Mouse (Mus musculus) neural tube, embryonic 11.5 days (tissue): Measurements from ENCODE around the gene Zdhhc5. TPM values are rescaled to one million over a fixed set of nuclear protein-coding genes. Genes with fewer than 3 reads are reported as not detected.

Experiments
- ATAC-seq: fragments of 200-750 bp; cut with Nextera tagmentation; 2 replicates; pipeline ENCODE4 v1.8.0; 2017; ENCODE audit warnings: moderate number of reproducible peaks, mild to moderate bottlenecking, moderate TSS enrichment, moderate library complexity; ENCODE audit not compliant: insufficient read depth, low FRiP score, low TSS enrichment
- DNase-seq: peaks from one replicate; pipeline ENCODE4 v3.0.0-alpha.2; 2015; ENCODE audit warnings: low spot score
- H3K27ac ChIP-seq: fragments of 300-500 bp; sonication (generic); 2 replicates; pipeline ENCODE4 v1.5.1; 2014; ENCODE audit warnings: low read depth, mild to moderate bottlenecking, low read length
- H3K27me3 ChIP-seq: fragments of 300-500 bp; sonication (generic); 2 replicates; pipeline ENCODE4 v1.6.1; 2014; ENCODE audit warnings: mild to moderate bottlenecking, low read length, mixed read lengths; ENCODE audit not compliant: control insufficient read depth, insufficient read depth
- H3K36me3 ChIP-seq: fragments of 300-500 bp; sonication (generic); 2 replicates; pipeline ENCODE4 v1.6.1; 2014; ENCODE audit warnings: mild to moderate bottlenecking, low read length, moderate library complexity, mixed read lengths; ENCODE audit not compliant: control insufficient read depth, insufficient read depth
- H3K4me1 ChIP-seq: fragments of 300-500 bp; sonication (generic); 2 replicates; pipeline ENCODE4 v1.6.1; 2014; ENCODE audit warnings: low read length, mixed read lengths; ENCODE audit not compliant: control insufficient read depth, insufficient read depth
- H3K4me2 ChIP-seq: fragments of 300-500 bp; sonication (generic); 2 replicates; pipeline ENCODE4 v1.6.1; 2014; ENCODE audit warnings: low read depth, mild to moderate bottlenecking, moderate library complexity
- H3K4me3 ChIP-seq: fragments of 300-500 bp; sonication (generic); 2 replicates; pipeline ENCODE4 v1.5.1; 2014; ENCODE audit warnings: low read depth, low read length
- H3K9ac ChIP-seq: fragments of 300-500 bp; sonication (generic); 2 replicates; pipeline ENCODE4 v1.6.1; 2014; ENCODE audit warnings: mild to moderate bottlenecking, low read length
- H3K9me3 ChIP-seq: fragments of 300-500 bp; sonication (generic); 2 replicates; pipeline ENCODE4 v1.6.1; 2016; ENCODE audit warnings: low read length; ENCODE audit not compliant: control insufficient read depth
- WGBS: fragments of 180-500 bp; shearing (Covaris S2); extraction: QIAGEN DNeasy Blood & Tissue Kit; methylation state at CpG from one replicate; pipeline ENCODE4 v1.1.7; 2014; 5-methylcytosine and 5-hydroxymethylcytosine counted together
- polyA plus RNA-seq: library from polyadenylated mRNA; unstranded; fragments of >200 nt; fragmentation: Nextera tagmentation; extraction: Ambion mirVana; gene quantifications from 2 replicates; pipeline ENCODE4 v1.2.1, GENCODE M21; 2014

Zdhhc5 gene
- polyA plus RNA-seq, 1 experiment from 2014 or later = 27.6 TPM

GRCm38 (mm10) chr2:84717357-84717756 lies 2.4 kb upstream of the Zdhhc5 start:
- Histone ChIP-seq H3K27ac (no peak overlapping the region), H3K27me3 (no peaks in the 10 kb centered on the region), H3K4me2 (no peak overlapping the region), H3K36me3 (no peaks in the 10 kb centered on the region), H3K9me3 (no peaks in the 10 kb centered on the region), H3K4me3 (no peak overlapping the region), H3K9ac (no peak overlapping the region), H3K4me1 (peaks cover 14% of the 10 kb centered on the region)
- WGBS = 93% methylated on average over 4 of the region's 4 CpGs
- ATAC-seq (no peak), DNase-seq (no peak)

DNA sequence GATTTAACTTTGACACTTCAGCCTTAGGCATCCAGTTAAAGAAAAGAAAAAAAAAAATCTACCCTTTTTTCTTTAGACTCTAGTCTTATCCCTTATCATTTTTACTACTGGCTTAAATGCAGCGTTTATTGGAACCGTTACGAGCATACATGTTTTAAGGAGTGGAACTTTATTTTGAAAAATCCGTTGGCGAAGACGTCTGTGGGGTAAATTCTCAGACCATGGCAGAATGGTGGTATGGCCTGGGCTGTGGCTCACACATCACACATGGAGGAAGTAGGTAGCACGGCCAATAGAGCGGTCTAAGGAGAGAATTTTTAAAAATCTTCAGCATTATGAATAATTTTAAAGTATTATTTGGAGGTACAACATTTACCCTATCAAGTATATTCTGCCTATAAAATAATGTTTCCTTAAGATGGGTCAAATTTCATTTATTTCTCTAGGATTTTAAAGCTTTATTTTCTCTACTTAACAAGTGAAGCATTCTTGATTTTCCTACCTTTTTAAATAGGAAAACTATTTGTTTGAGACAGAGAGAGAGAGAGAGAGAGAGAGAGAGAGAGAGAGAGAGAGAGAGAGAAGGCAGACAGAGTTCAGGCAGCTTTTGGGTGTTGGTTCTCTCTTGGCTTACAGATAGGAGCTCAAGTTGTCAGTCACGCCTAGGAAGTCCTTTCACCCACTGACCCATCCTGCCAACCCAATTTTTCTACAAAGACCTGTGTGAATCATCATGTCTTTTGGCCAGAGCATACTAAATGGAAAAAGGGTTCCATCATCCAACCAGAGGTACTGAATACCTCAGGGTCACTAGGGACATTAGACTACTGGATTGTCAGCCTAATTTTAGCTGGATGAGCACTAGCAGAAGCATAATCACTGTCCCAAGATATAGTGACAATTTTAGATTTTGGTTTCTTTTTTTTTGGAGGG lies 1.7 kb upstream of the Zdhhc5 start:
- no peaks in the 10 kb centered on the region for H3K9me3 ChIP-seq
- H3K27me3 ChIP-seq = no peaks in the 10 kb centered on the region
- H3K4me1 ChIP-seq = peaks cover 14% of the 10 kb centered on the region
- H3K9ac ChIP-seq = peak overlapping the region; percentile 86
- H3K4me3 ChIP-seq = peak overlapping the region; percentile 87
- H3K27ac ChIP-seq = peak overlapping the region; percentile 86; the same call in 1 of the 2 replicates
- no peaks in the 10 kb centered on the region for H3K36me3 ChIP-seq
- peak overlapping the region; percentile 81 for H3K4me2 ChIP-seq
- DNase-seq = no peak
- no peak for ATAC-seq
- 39% methylated on average over 9 of the region's 9 CpGs for WGBS

DNA sequence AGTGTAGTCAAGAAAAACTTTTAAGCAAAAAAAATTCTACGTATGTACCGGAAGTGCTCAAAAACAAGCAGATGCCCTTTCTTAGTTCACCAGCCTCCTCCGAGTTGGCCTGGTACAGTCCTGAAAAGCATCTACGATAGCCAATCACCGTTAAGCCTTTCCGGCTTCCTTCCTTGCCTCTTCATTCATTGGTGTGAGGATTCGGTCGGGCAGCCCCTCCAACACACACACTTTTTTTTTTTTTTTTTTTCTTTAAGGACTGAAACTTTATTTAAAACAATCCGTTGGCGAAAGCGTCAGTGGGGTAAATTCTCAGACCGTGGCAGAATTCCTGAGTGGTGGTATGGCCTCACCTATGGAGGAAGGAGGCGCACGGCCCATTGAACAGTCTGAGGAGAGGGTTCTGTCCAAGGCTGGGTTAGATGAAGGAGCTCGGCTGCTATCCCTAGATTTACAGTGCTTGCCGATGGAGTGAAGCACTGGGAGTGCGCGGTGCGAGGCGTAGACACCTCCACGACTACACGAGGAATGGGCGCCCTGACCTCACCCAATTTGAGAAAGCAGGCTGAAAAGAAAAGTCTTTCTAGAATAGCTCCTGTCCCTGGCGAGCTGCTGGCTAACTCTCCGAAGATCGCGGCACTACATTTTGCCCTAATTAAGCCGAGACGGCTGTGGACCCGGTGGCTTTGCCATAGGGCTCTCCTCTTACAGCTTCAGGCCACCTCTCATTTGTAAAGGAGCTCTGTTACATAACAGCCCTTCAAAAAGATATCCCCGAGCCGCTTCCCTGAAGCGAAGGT lies 782 bp upstream of the Zdhhc5 start:
- Histone ChIP-seq H3K4me3 (peak overlapping the region; percentile 87), H3K27ac (peak overlapping the region; percentile 95), H3K27me3 (no peaks in the 10 kb centered on the region), H3K9me3 (no peaks in the 10 kb centered on the region), H3K4me2 (peak overlapping the region; percentile 81), H3K4me1 (peaks cover 14% of the 10 kb centered on the region), H3K36me3 (no peaks in the 10 kb centered on the region), H3K9ac (peak overlapping the region; percentile 86)
- DNase-seq = peak; percentile 69
- ATAC-seq = peak; percentile 94
- WGBS = under 1% methylated on average over 33 of the region's 33 CpGs

DNA sequence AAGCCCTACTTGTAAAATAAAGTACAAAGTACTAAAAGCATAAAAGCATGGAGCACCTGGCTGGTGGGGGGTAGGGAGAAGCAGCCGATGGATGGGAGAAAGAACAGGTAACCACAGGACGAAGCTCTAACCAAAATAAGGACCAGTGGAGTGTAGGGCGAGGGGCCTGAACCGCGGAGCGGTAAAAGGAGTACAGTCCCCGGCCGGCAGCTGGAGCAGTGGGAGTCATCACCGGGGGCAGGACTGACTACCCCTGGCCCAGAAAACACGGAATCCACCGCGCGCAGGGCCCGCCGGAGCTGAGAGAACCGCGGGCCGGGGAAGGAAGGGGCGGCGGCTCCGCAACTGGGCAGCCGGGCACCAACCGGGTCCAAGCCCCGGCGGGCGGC lies 564 bp downstream of the Zdhhc5 start:
- WGBS = under 1% methylated on average over 21 of the region's 26 CpGs
- Histone ChIP-seq H3K4me2 (peak overlapping the region; percentile 81), H3K27me3 (no peaks in the 10 kb centered on the region), H3K4me3 (peak overlapping the region; percentile 87), H3K27ac (peak overlapping the region; percentile 95), H3K4me1 (peaks cover 14% of the 10 kb centered on the region), H3K9ac (peak overlapping the region; percentile 86), H3K9me3 (no peaks in the 10 kb centered on the region), H3K36me3 (peaks cover 2% of the 10 kb centered on the region)
- DNase-seq (no peak), ATAC-seq (no peak; the same call in 1 of the 2 replicates)

- H3K4me1 ChIP-seq = peaks cover 14% of the 10 kb centered on the region
- no peak overlapping the region for H3K4me3 ChIP-seq
- no peak for ATAC-seq
- 91% methylated on average over 2 of the region's 2 CpGs for WGBS
- no peak overlapping the region for H3K9ac ChIP-seq
- H3K27me3 ChIP-seq = no peaks in the 10 kb centered on the region
- H3K27ac ChIP-seq = no peak overlapping the region
- H3K36me3 ChIP-seq = peaks cover 4% of the 10 kb centered on the region
- no peak for DNase-seq
- no peak overlapping the region for H3K4me2 ChIP-seq
- no peaks in the 10 kb centered on the region for H3K9me3 ChIP-seq
Observed at GRCm38 (mm10) chr2:84711898-84712297, 3.1 kb downstream of the Zdhhc5 start.

GRCm38 (mm10) chr2:84707523-84707922 lies 7.5 kb downstream of the Zdhhc5 start:
- Histone ChIP-seq H3K27ac (no peak overlapping the region), H3K4me1 (no peaks in the 10 kb centered on the region), H3K36me3 (peaks cover 4% of the 10 kb centered on the region)

GRCm38 (mm10) chr2:84705295-84705694 lies 9.7 kb downstream of the Zdhhc5 start:
- H3K4me2 ChIP-seq = no peak overlapping the region
- WGBS = 89% methylated on average over 1 of the region's 1 CpGs
- no peak overlapping the region for H3K9ac ChIP-seq
- peaks cover 4% of the 10 kb centered on the region for H3K36me3 ChIP-seq
- no peaks in the 10 kb centered on the region for H3K4me1 ChIP-seq
- no peak overlapping the region for H3K27ac ChIP-seq
- ATAC-seq = no peak
- H3K4me3 ChIP-seq = no peak overlapping the region
- no peaks in the 10 kb centered on the region for H3K9me3 ChIP-seq
- H3K27me3 ChIP-seq = no peaks in the 10 kb centered on the region
- no peak for DNase-seq

More at GRCm38 (mm10) chr2:84707523-84707922, 7.5 kb downstream of the Zdhhc5 start:
- whole genome bisulfite sequencing = 30% methylated on average over 1 of the region's 1 CpGs
- Histone ChIP-seq H3K4me3 (no peak overlapping the region), H3K27me3 (no peaks in the 10 kb centered on the region), H3K4me2 (no peak overlapping the region), H3K9me3 (no peaks in the 10 kb centered on the region), H3K9ac (no peak overlapping the region)
- DNase-seq = no peak
- ATAC-seq = no peak

DNA sequence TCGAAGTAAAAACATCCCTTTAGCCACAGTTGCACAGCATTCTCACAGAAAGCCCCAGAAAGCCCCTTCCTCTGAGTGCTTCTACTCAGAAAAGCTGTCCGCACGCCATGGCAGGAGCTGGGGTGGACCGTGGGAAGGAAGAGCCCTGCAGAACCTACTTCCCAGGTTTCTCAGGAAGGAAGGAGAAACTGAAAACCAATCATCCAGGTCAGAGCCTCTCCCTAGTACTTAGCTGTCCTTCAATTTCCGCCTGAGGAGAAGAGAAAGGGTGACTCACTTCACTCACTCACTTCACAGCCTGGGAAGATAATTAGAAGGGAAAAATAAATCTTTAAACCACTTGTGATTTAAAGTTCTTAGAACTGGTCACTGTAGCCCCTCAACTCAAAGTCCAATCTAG lies 10.7 kb downstream of the Zdhhc5 start:
- Histone ChIP-seq H3K4me3 (no peak overlapping the region), H3K9me3 (no peaks in the 10 kb centered on the region), H3K9ac (no peak overlapping the region), H3K27me3 (no peaks in the 10 kb centered on the region), H3K4me2 (no peak overlapping the region), H3K36me3 (peaks cover 2% of the 10 kb centered on the region; the same call in 1 of the 2 replicates), H3K4me1 (no peaks in the 10 kb centered on the region), H3K27ac (no peak overlapping the region)
- no peak for ATAC-seq
- 91% methylated on average over 5 of the region's 5 CpGs for WGBS
- DNase-seq = no peak
